In genomic region chr2:103632136-103632925, GRCm38 (mm10) we compare ENCODE assay signal across 13 mouse cellular contexts.
DNase-seq lines count a peak whose midpoint lies in the region; ATAC-seq and TF ChIP-seq lines count a peak whose summit lies in the region.
"Had no signal": no experiment of that assay in that cellular context is flagged by ENCODE, and none has a peak within 500 bp of the region (broad histone marks: within the 10 kb centered on the region; RNA-seq: fewer than 3 reads in every experiment).

No protein-coding gene starts in this region.

- WGBS in thymus, adult 2 months: 51% methylated on average over 6 of the region's 6 CpGs
- 68% methylated on average over 6 of the region's 6 CpGs for WGBS in intestine, embryonic 15.5 days

- intact Hi-C loops in left cerebral cortex, postnatal 36 days (cut with DNase I): no loop called here

- no peak overlapping the region for H3K4me3 ChIP-seq in thymus, adult 2 months (ENCODE audit: control insufficient read depth, insufficient read depth, low read length)
- H3K4me3 ChIP-seq in intestine, embryonic 15.5 days (replicated peaks): no peak overlapping the region
- H3K4me3 ChIP-seq: liver, embryonic 13.5 days had no signal

- peak; percentile 78 for ATAC-seq in intestine, embryonic 15.5 days
- no peak for ATAC-seq in erythroid progenitor cell, adult 5-6 weeks (replicated peaks; ENCODE audit: low FRiP score, poor library complexity, severe bottlenecking)

- no peak overlapping the region for H3K4me2 ChIP-seq in intestine, embryonic 15.5 days (replicated peaks)
- H3K4me2 ChIP-seq: liver, embryonic 13.5 days had no signal

- DNase-seq in thymus, postnatal 25 days: peak; percentile 42
- no peak for DNase-seq in thymus, adult 2 months
- peak; percentile 13 to 23 for DNase-seq in heart, adult 9 months (ENCODE audit: low spot score in 2 of 2)
- no peak for DNase-seq in left cerebral cortex, postnatal 36 days (ENCODE audit: low spot score in 2 of 2)
- DNase-seq in adrenal gland, adult 2 months: no peak
- DNase-seq: cerebellum, adult 9-10 months; gastrocnemius, postnatal 14 days; layer of hippocampus, postnatal 36 days; liver, embryonic 13.5 days; right cerebral cortex, adult 18-20 months had no signal

- H3K4me1 ChIP-seq in thymus, adult 2 months (replicated peaks; ENCODE audit: control insufficient read depth, insufficient read depth, low read length): peaks cover 28% of the 10 kb centered on the region
- peaks cover 6% of the 10 kb centered on the region for H3K4me1 ChIP-seq in intestine, embryonic 15.5 days (replicated peaks)
- H3K4me1 ChIP-seq: liver, embryonic 13.5 days had no signal

- no peak overlapping the region for H3K9ac ChIP-seq in intestine, embryonic 15.5 days
- H3K9ac ChIP-seq: liver, embryonic 13.5 days had no signal

- TF ChIP-seq POLR2A in thymus, adult 2 months (IDR thresholded peaks at IDR 0.05; ENCODE audit: control insufficient read depth, extremely low read depth, insufficient read depth, low read length, poor library complexity): no peak

- no peaks in the 10 kb centered on the region for H3K9me3 ChIP-seq in intestine, embryonic 15.5 days
- H3K9me3 ChIP-seq: liver, embryonic 13.5 days had no signal

- H3K27me3 ChIP-seq in thymus, adult 2 months (ENCODE audit: control insufficient read depth, insufficient read depth, low read length): no peaks in the 10 kb centered on the region
- H3K27me3 ChIP-seq in intestine, embryonic 15.5 days (replicated peaks): no peaks in the 10 kb centered on the region
- H3K27me3 ChIP-seq: liver, embryonic 13.5 days had no signal

- no peak for TF ChIP-seq CTCF in thymus, adult 2 months (IDR thresholded peaks at IDR 0.05; ENCODE audit: borderline replicate concordance, control insufficient read depth, extremely low read depth, insufficient read depth, low read length, poor library complexity)

- no peak overlapping the region for H3K27ac ChIP-seq in thymus, adult 2 months (ENCODE audit: control insufficient read depth, insufficient read depth, low read length)
- H3K27ac ChIP-seq in intestine, embryonic 15.5 days: no peak overlapping the region
- H3K27ac ChIP-seq: liver, embryonic 13.5 days; macrophage had no signal

- H3K36me3 ChIP-seq in thymus, adult 2 months (ENCODE audit: control insufficient read depth, insufficient read depth, low read length): no peaks in the 10 kb centered on the region
- no peaks in the 10 kb centered on the region for H3K36me3 ChIP-seq in intestine, embryonic 15.5 days
- H3K36me3 ChIP-seq: liver, embryonic 13.5 days had no signal

Comparison
In these comparisons a context has a peak if more than half of its experiments do, and no peak if none do; other contexts are left out.
1. DNase-seq: peak in thymus, postnatal 25 days (single experiment) and heart, adult 9 months (2 of 2); none in thymus, adult 2 months (single experiment), left cerebral cortex, postnatal 36 days (0 of 2) and adrenal gland, adult 2 months (single experiment).